Mouse (Mus musculus) frontal cortex, adult (tissue): Measurements from ENCODE around the gene Fer.

Experiments used
- ATAC-seq: cut with Nextera tagmentation; 2 replicates; pipeline ENCODE4 v1.9.2; 2017; ENCODE audit warnings: mild to moderate bottlenecking, moderate library complexity, mixed read lengths; ENCODE audit not compliant: low TSS enrichment

Gene Fer

GRCm38 (mm10) chr17:64140063-64140850, 277.4 kb downstream of the Fer start:
- no peak for ATAC-seq

- ATAC-seq: no peak
Observed at GRCm38 (mm10) chr17:64141856-64142255, 279.0 kb downstream of the Fer start.

GRCm38 (mm10) chr17:64146409-64146808, 283.5 kb downstream of the Fer start:
- ATAC-seq: no peak

- peak; percentile 67; the same call in 1 of the 2 replicates for ATAC-seq
Observed at GRCm38 (mm10) chr17:64150717-64151116, 287.9 kb downstream of the Fer start.

- ATAC-seq: peak; percentile 81
Observed at GRCm38 (mm10) chr17:64167731-64168130, 304.9 kb downstream of the Fer start.

GRCm38 (mm10) chr17:64170019-64170418, 307.2 kb downstream of the Fer start:
- no peak for ATAC-seq

GRCm38 (mm10) chr17:64172474-64172873, 309.6 kb downstream of the Fer start:
- ATAC-seq: no peak

GRCm38 (mm10) chr17:64180546-64180945, 317.7 kb downstream of the Fer start:
- ATAC-seq: no peak

- ATAC-seq: no peak
Observed at GRCm38 (mm10) chr17:64181291-64181690, 318.4 kb downstream of the Fer start.

- ATAC-seq: no peak
Observed at GRCm38 (mm10) chr17:64182599-64182998, 319.7 kb downstream of the Fer start.

- ATAC-seq: 0 out of 2 replicates have a peak, but pooled peaks have one; percentile 23
Observed at GRCm38 (mm10) chr17:64183196-64183595, 320.3 kb downstream of the Fer start.
